Mouse (Mus musculus): ENCODE data around the gene Kat2b.
"Not testable (repeated sequence)": the region's sequence is repeated elsewhere in the genome, so short reads cannot be mapped to it uniquely, and the experiment has no call there.

Kat2b gene

GRCm38 (mm10) chr17:53659230-53659629 is 92.6 kb downstream of the Kat2b start:
- DNase-seq (ENCODE audit: low read depth) = no peak

GRCm38 (mm10) chr17:53659738-53660137 is 93.1 kb downstream of the Kat2b start:
- DNase-seq (ENCODE audit: low read depth) = no peak

GRCm38 (mm10) chr17:53661056-53661840 is 94.6 kb downstream of the Kat2b start:
- DNase-seq (ENCODE audit: low read depth) = no peak

- peak; percentile 18 for DNase-seq (ENCODE audit: low read depth)
Observed at GRCm38 (mm10) chr17:53664267-53664666, 97.6 kb downstream of the Kat2b start.

GRCm38 (mm10) chr17:53664703-53665382 is 98.2 kb downstream of the Kat2b start:
- peak; percentile 20 for DNase-seq (ENCODE audit: low read depth)

GRCm38 (mm10) chr17:53670453-53670852 is 103.8 kb downstream of the Kat2b start:
- DNase-seq (ENCODE audit: low read depth) = no peak

GRCm38 (mm10) chr17:53678716-53679115 is 112.1 kb downstream of the Kat2b start:
- DNase-seq (ENCODE audit: low read depth) = peak; percentile 62

GRCm38 (mm10) chr17:53688321-53688720 is 121.7 kb downstream of the Kat2b start:
- no peak for DNase-seq (ENCODE audit: low read depth)

GRCm38 (mm10) chr17:53688877-53689802 is 122.5 kb downstream of the Kat2b start, which contains the start of gene Sgo1:
Sgo1 (minus strand) TSS chr17:53689333.
- DNase-seq (ENCODE audit: low read depth) = peak; percentile 99

GRCm38 (mm10) chr17:53689946-53690345 is 123.3 kb downstream of the Kat2b start:
- DNase-seq (ENCODE audit: low read depth) = peak; percentile 58

GRCm38 (mm10) chr17:53694039-53694438 is 127.4 kb downstream of the Kat2b start:
- DNase-seq (ENCODE audit: low read depth) = peak; percentile 89

GRCm38 (mm10) chr17:53697521-53697920 is 130.9 kb downstream of the Kat2b start:
- DNase-seq (ENCODE audit: low read depth) = not testable (repeated sequence)

- DNase-seq (ENCODE audit: low read depth) = no peak
Observed at GRCm38 (mm10) chr17:53714453-53714852, 147.8 kb downstream of the Kat2b start.

GRCm38 (mm10) chr17:53715161-53715560 is 148.5 kb downstream of the Kat2b start:
- not testable (repeated sequence) for DNase-seq (ENCODE audit: low read depth)

- no peak for DNase-seq (ENCODE audit: low read depth)
Observed at GRCm38 (mm10) chr17:53718474-53718873, 151.8 kb downstream of the Kat2b start.

- DNase-seq (ENCODE audit: low read depth) = not testable (repeated sequence)
Observed at GRCm38 (mm10) chr17:53718916-53719315, 152.3 kb downstream of the Kat2b start.
